Mouse (Mus musculus) MEL (cell line): ENCODE measurements around the gene Minos1. TPM values are rescaled to one million over a fixed set of nuclear protein-coding genes. Genes with fewer than 3 reads are reported as not detected.

Source experiments
- DNase-seq: peaks from one replicate; pipeline ENCODE4 v3.0.0; 2011; ENCODE audit warnings: low read depth, low spot score
- H3K27ac ChIP-seq: 2 replicates; pipeline ENCODE4 v1.5.1; 2012; ENCODE audit warnings: low read depth, mild to moderate bottlenecking, control low read depth, low read length, moderate library complexity; ENCODE audit not compliant: control insufficient read depth
- H3K27me3 ChIP-seq, 2 experiments: fragments of 150-350 bp in 1 of 2; sonication (generic) in 1 of 2; 2 replicates each; pipeline ENCODE4 v1.6.1; 2012; ENCODE audit warnings: low read length in 2 of 2, mild to moderate bottlenecking in 2 of 2, improper control_type of control experiment in 1 of 2, moderate library complexity in 1 of 2; ENCODE audit not compliant: insufficient read depth in 2 of 2, control insufficient read depth in 1 of 2
- H3K36me3 ChIP-seq, 2 experiments: 2 replicates each; pipeline ENCODE4 v1.6.1; 2012 to 2014; ENCODE audit warnings: low read length in 2 of 2, improper control_type of control experiment in 1 of 2, inconsistent platforms in 1 of 2, mild to moderate bottlenecking in 1 of 2; ENCODE audit not compliant: insufficient read depth in 2 of 2, control insufficient read depth in 1 of 2
- H3K4me1 ChIP-seq, 2 experiments: fragments of 150-350 bp in 1 of 2; sonication (generic) in 1 of 2; 2 replicates each; pipeline ENCODE4 v1.6.1; 2012; ENCODE audit warnings: low read length in 2 of 2, improper control_type of control experiment in 1 of 2, mild to moderate bottlenecking in 1 of 2; ENCODE audit not compliant: insufficient read depth in 2 of 2, control insufficient read depth in 1 of 2
- H3K4me3 ChIP-seq, 2 experiments: fragments of 150-350 bp in 1 of 2; sonication (generic) in 1 of 2; 2 replicates each; pipeline ENCODE4 v1.5.1; 2012; ENCODE audit warnings: low read depth in 2 of 2, low read length in 2 of 2, mild to moderate bottlenecking in 2 of 2, moderate library complexity in 2 of 2, control low read depth in 1 of 2, improper control_type of control experiment in 1 of 2; ENCODE audit not compliant: control insufficient read depth in 1 of 2, insufficient read depth in 1 of 2
- H3K79me2 ChIP-seq: 2 replicates; pipeline ENCODE4 v1.6.1; 2012; ENCODE audit warnings: mild to moderate bottlenecking, low read length, moderate library complexity; ENCODE audit not compliant: control insufficient read depth, poor library complexity, insufficient read depth
- H3K9ac ChIP-seq: 2 replicates; pipeline ENCODE4 v1.6.1; 2012; ENCODE audit warnings: low read depth, mild to moderate bottlenecking, control low read depth, low read length, moderate library complexity; ENCODE audit not compliant: control insufficient read depth, poor library complexity, severe bottlenecking
- H3K9me3 ChIP-seq: fragments of 150-350 bp; sonication (generic); replicated peaks from 2 replicates; pipeline ENCODE4 v1.6.1; 2012; ENCODE audit warnings: mild to moderate bottlenecking, low read length, improper control_type of control experiment, moderate library complexity; ENCODE audit not compliant: insufficient read depth
- BHLHE40 ChIP-seq: IDR thresholded peaks from 2 replicates; pipeline ENCODE4 v1.6.1; 2012; ENCODE audit warnings: low read depth, mild to moderate bottlenecking, inconsistent platforms, low read length, improper control_type of control experiment, borderline replicate concordance
- CHD1 ChIP-seq: IDR thresholded peaks from 2 replicates; pipeline ENCODE4 v1.6.1; 2012; ENCODE audit warnings: low read depth, mild to moderate bottlenecking, inconsistent platforms, low read length, improper control_type of control experiment
- CTCF ChIP-seq, 3 experiments: IDR thresholded peaks in 2 of 3; conservative IDR thresholded peaks in 1 of 3; 2 replicates each; pipeline ENCODE4 v1.5.1; 2011 to 2012; ENCODE audit warnings: low read length in 3 of 3, low read depth in 2 of 3, mild to moderate bottlenecking in 2 of 3, improper control_type of control experiment in 1 of 3, inconsistent platforms in 1 of 3, mixed read lengths in 1 of 3, moderate library complexity in 1 of 3; ENCODE audit not compliant: control insufficient read depth in 1 of 3, insufficient read depth in 1 of 3, poor library complexity in 1 of 3, severe bottlenecking in 1 of 3
- ETS1 ChIP-seq: IDR thresholded peaks from 2 replicates; pipeline ENCODE4 v1.6.1; 2012; ENCODE audit warnings: low read depth, mild to moderate bottlenecking, inconsistent platforms, low read length, improper control_type of control experiment, moderate library complexity
- KAT2A ChIP-seq: conservative IDR thresholded peaks from 2 replicates; pipeline ENCODE4 v1.6.1; 2012; ENCODE audit warnings: low read depth, low read length, improper control_type of control experiment, inconsistent platforms
- MAFK ChIP-seq: IDR thresholded peaks from 2 replicates; pipeline ENCODE4 v1.6.1; 2011; ENCODE audit warnings: low read depth, mild to moderate bottlenecking, low read length, improper control_type of control experiment, borderline replicate concordance
- MAX ChIP-seq: IDR thresholded peaks from 2 replicates; pipeline ENCODE4 v1.6.1; 2011; ENCODE audit warnings: low read length, improper control_type of control experiment
- MYB ChIP-seq: IDR thresholded peaks from 2 replicates; pipeline ENCODE4 v1.6.1; 2011; ENCODE audit warnings: mild to moderate bottlenecking, low read depth, low read length, improper control_type of control experiment
- MYC ChIP-seq: IDR thresholded peaks from 2 replicates; pipeline ENCODE4 v1.6.1; 2011; ENCODE audit warnings: low read depth, mild to moderate bottlenecking, low read length, improper control_type of control experiment, moderate library complexity
- NRF1 ChIP-seq: IDR thresholded peaks from 2 replicates; pipeline ENCODE4 v1.6.1; 2014; ENCODE audit warnings: low read depth, mild to moderate bottlenecking, inconsistent platforms, low read length, improper control_type of control experiment, moderate library complexity; ENCODE audit not compliant: poor library complexity, insufficient read depth, severe bottlenecking
- POLR2A ChIP-seq, 2 experiments: IDR thresholded peaks; 2 replicates each; pipeline ENCODE4 v1.6.1; 2011 to 2012; ENCODE audit warnings: low read length in 2 of 2, mild to moderate bottlenecking in 2 of 2, control low read depth in 1 of 2, improper control_type of control experiment in 1 of 2, low read depth in 1 of 2, moderate library complexity in 1 of 2; ENCODE audit not compliant: control insufficient read depth in 1 of 2, insufficient read depth in 1 of 2, poor library complexity in 1 of 2
- POLR2AphosphoS5 ChIP-seq: IDR thresholded peaks from 2 replicates; pipeline ENCODE4 v1.6.1; 2012; ENCODE audit warnings: low read depth, borderline replicate concordance, mild to moderate bottlenecking, inconsistent platforms, low read length, moderate library complexity, mixed read lengths
- RAD21 ChIP-seq: IDR thresholded peaks from 2 replicates; pipeline ENCODE4 v1.6.1; 2011; ENCODE audit warnings: mild to moderate bottlenecking, low read depth, low read length, improper control_type of control experiment
- RCOR1 ChIP-seq: IDR thresholded peaks from 2 replicates; pipeline ENCODE4 v1.6.1; 2012; ENCODE audit warnings: low read depth, mild to moderate bottlenecking, inconsistent platforms, low read length, improper control_type of control experiment
- SMC3 ChIP-seq: IDR thresholded peaks from 2 replicates; pipeline ENCODE4 v1.6.1; 2011; ENCODE audit warnings: low read depth, low read length, improper control_type of control experiment
- TAL1 ChIP-seq: IDR thresholded peaks from 2 replicates; pipeline ENCODE4 v1.6.1; 2012; ENCODE audit warnings: mild to moderate bottlenecking, inconsistent platforms, low read length, moderate library complexity, mixed read lengths
- TBP ChIP-seq: IDR thresholded peaks from 2 replicates; pipeline ENCODE4 v1.8.0; 2011; ENCODE audit warnings: low read depth, low read length, improper control_type of control experiment
- USF2 ChIP-seq, 2 experiments: IDR thresholded peaks; 2 replicates each; pipeline ENCODE4 v1.6.1; 2011 to 2012; ENCODE audit warnings: improper control_type of control experiment in 2 of 2, low read length in 2 of 2, borderline replicate concordance in 1 of 2, inconsistent platforms in 1 of 2, low read depth in 1 of 2, mild to moderate bottlenecking in 1 of 2; ENCODE audit not compliant: insufficient read depth in 1 of 2
- ZKSCAN1 ChIP-seq: IDR thresholded peaks from 2 replicates; pipeline ENCODE4 v1.6.1; 2012; ENCODE audit warnings: low read depth, mild to moderate bottlenecking, inconsistent platforms, low read length, improper control_type of control experiment, moderate library complexity
- ZNF384 ChIP-seq: IDR thresholded peaks from 2 replicates; pipeline ENCODE4 v1.6.1; 2012; ENCODE audit warnings: low read depth, mild to moderate bottlenecking, inconsistent platforms, low read length, improper control_type of control experiment
- polyA plus RNA-seq, 2 experiments: library from polyadenylated mRNA; stranded (reverse) in 1 of 2; unstranded in 1 of 2; fragments of >175 nt in 1 of 2; fragments of >200 nt in 1 of 2; gene quantifications; 2 replicates each; pipeline versions ENCODE4 v1.2.1 to v1.2.4; 2012; ENCODE audit warnings: low replicate concordance in 2 of 2, low read depth in 1 of 2; ENCODE audit not compliant: insufficient read length in 2 of 2, insufficient read depth in 1 of 2, missing spikeins in 1 of 2
- total RNA-seq: library from RNA; depleted of rRNA; stranded (reverse); fragments of 300-350 nt; gene quantifications from 2 replicates; pipeline ENCODE4 v1.2.3, GENCODE M21; 2012

The Minos1 gene
- total and polyA plus RNA-seq, 3 experiments: 163 to 401 TPM; not detected in 1

- no peak overlapping the region for H3K27ac ChIP-seq
Observed at GRCm38 (mm10) chr4:139111421-139111820, 19.5 kb downstream of the Minos1 start.

DNA sequence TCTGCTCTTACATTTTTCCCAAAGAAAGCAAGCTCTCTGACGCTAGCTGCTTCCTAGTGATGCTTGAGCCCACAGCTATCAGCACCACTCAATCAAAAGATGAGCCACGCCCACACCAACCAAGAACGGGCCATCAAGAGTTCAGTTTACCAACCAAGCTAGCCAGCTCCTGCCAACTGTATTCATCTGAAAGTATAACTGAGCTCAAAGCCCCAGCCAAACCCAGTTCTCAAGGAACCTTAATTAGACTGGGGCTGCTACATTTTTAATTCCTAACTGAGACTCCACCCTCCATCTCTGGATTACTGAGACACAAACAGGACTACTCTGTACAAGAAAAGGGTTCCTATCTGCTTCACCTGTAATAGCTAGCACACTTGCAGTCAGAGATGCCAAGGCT lies 20.1 kb downstream of the Minos1 start:
- Histone ChIP-seq H3K36me3 (peaks cover 5 to 17% of the 10 kb centered on the region in 2 experiments), H3K9me3 (no peaks in the 10 kb centered on the region), H3K9ac (no peak overlapping the region), H3K27ac (no peak overlapping the region), H3K27me3 (no peaks in the 10 kb centered on the region), H3K4me1 (peaks cover 0 to 5% of the 10 kb centered on the region in 2 experiments; a peak in 2 of 4 replicates), H3K4me3 (no peak overlapping the region)
- no peak for DNase-seq
- TF ChIP-seq KAT2A (no peak), SMC3 (no peak), CHD1 (no peak), MYB (no peak), TAL1 (no peak), MAFK (no peak)
- TF ChIP-seq, all 39 proteins: peak for 0
- H3K79me2 ChIP-seq: peaks cover 72% of the 10 kb centered on the region

More at GRCm38 (mm10) chr4:139111421-139111820, 19.5 kb downstream of the Minos1 start:
- DNase-seq: no peak
- peaks cover 5 to 17% of the 10 kb centered on the region in 2 experiments for H3K36me3 ChIP-seq
- no peak overlapping the region for H3K9ac ChIP-seq
- no peaks in the 10 kb centered on the region for H3K9me3 ChIP-seq
- no peak overlapping the region for H3K4me3 ChIP-seq
- peaks cover 76% of the 10 kb centered on the region for H3K79me2 ChIP-seq
- TF ChIP-seq RAD21 (no peak), USF2 (IDR thresholded peaks at IDR 0.05; ENCODE audit: borderline replicate concordance in 1 of 2, insufficient read depth in 1 of 2, low read depth in 1 of 2, low read length in 2 of 2) (no peak), BHLHE40 (no peak), TBP (no peak), RCOR1 (no peak), CTCF (IDR thresholded peaks at IDR 0.05 in 2 of 3, conservative IDR thresholded peaks at IDR 0.05 in 1 of 3; ENCODE audit: control insufficient read depth in 1 of 3, insufficient read depth in 1 of 3, low read depth in 2 of 3, low read length in 3 of 3, poor library complexity in 1 of 3, severe bottlenecking in 1 of 3) (no peak), ZKSCAN1 (no peak), MAX (no peak), POLR2AphosphoS5 (no peak)
- TF ChIP-seq, all 39 proteins: peak for 0
- Histone ChIP-seq H3K4me1 (peaks cover 2 to 7% of the 10 kb centered on the region in 2 experiments; a peak in 3 of 4 replicates), H3K27me3 (no peaks in the 10 kb centered on the region)

DNA sequence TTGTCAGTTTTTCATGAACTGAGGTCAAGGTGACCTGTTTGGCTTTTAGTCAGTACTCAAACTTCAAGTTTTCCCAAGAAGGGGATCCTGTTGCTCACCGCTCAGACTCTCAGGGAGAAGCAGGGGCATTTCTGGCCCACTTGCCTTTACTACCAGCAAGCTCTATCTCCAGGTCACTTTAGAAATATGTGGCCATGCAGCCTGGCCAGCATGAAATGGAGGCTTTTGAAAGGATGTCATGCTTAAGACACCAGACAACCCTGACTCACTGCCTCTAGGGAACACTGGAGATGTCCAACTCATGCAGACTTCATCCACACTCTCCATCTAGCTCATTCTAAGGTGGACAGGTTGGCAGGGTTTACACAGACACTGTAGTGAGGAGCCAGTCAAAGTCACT lies 25.5 kb downstream of the Minos1 start:
- H3K36me3 ChIP-seq: peaks cover 0 to 15% of the 10 kb centered on the region in 2 experiments; a peak in 2 of 4 replicates
- DNase-seq: no peak
- H3K4me1 ChIP-seq: peaks cover 0 to 1% of the 10 kb centered on the region in 2 experiments; a peak in 1 of 4 replicates
- H3K9me3 ChIP-seq: no peaks in the 10 kb centered on the region
- H3K27me3 ChIP-seq: no peaks in the 10 kb centered on the region
- no peak overlapping the region for H3K27ac ChIP-seq
- no peak overlapping the region for H3K4me3 ChIP-seq
- no peak for TF ChIP-seq POLR2A (IDR thresholded peaks at IDR 0.05; ENCODE audit: control insufficient read depth in 1 of 2, insufficient read depth in 1 of 2, low read depth in 1 of 2, low read length in 2 of 2, poor library complexity in 1 of 2)
- TF ChIP-seq MYC: no peak
- no peak for TF ChIP-seq RAD21
- no peak for TF ChIP-seq NRF1
- TF ChIP-seq MYB: no peak
- no peak for TF ChIP-seq ZNF384
- no peak for TF ChIP-seq BHLHE40
- TF ChIP-seq USF2 (IDR thresholded peaks at IDR 0.05; ENCODE audit: borderline replicate concordance in 1 of 2, insufficient read depth in 1 of 2, low read depth in 1 of 2, low read length in 2 of 2): no peak
- no peak for TF ChIP-seq MAX
- no peak for TF ChIP-seq ETS1
- no peak for TF ChIP-seq SMC3
- no peak for TF ChIP-seq TAL1
- no peak for TF ChIP-seq POLR2AphosphoS5
- TF ChIP-seq, all 39 proteins: peak for 0
- H3K9ac ChIP-seq: no peak overlapping the region
- peaks cover 24% of the 10 kb centered on the region for H3K79me2 ChIP-seq
